Mouse (Mus musculus) adrenal gland, adult (tissue): ENCODE data around the gene Efna2.

ENCODE experiments used
- DNase-seq, 2 experiments: peaks; one replicate each; pipeline ENCODE4 v3.0.0; 2022 to 2023; ENCODE audit warnings: low spot score in 1 of 2; ENCODE audit not compliant: inconsistent age in 2 of 2

The Efna2 gene

GRCm38 (mm10) chr10:80226416-80227165, 47.3 kb downstream of the Efna2 start, which contains the start of gene Mum1:
Mum1 (plus strand) TSS chr10:80226434.
- peak; percentile 100 for DNase-seq

GRCm38 (mm10) chr10:80227166-80227539, 47.9 kb downstream of the Efna2 start:
- no peak for DNase-seq

GRCm38 (mm10) chr10:80227877-80228775, 48.8 kb downstream of the Efna2 start:
- peak in 1 of 2 experiments; percentile 54 for DNase-seq

- DNase-seq, result no peak
Observed at GRCm38 (mm10) chr10:80236145-80236825, 57.0 kb downstream of the Efna2 start.

GRCm38 (mm10) chr10:80237020-80237419, 57.7 kb downstream of the Efna2 start:
- no peak for DNase-seq

- peak in 1 of 2 experiments; percentile 4 for DNase-seq
Observed at GRCm38 (mm10) chr10:80238306-80238705, 59.0 kb downstream of the Efna2 start.
